Mouse (Mus musculus) intestine, embryonic 15.5 days (tissue): ENCODE measurements at regions not wholly inside any gene's neighbourhood (a gene's known extent, or its start where the extent isn't known, plus 50 kb on each side); places are given as distances from the start of the nearest gene placed in this dataset.

Source experiments
- ATAC-seq: fragments of 200-750 bp; cut with Nextera tagmentation; 2 replicates; pipeline ENCODE4 v1.8.0; 2017; ENCODE audit warnings: moderate TSS enrichment, moderate library complexity
- H3K27ac ChIP-seq: fragments of 300-500 bp; sonication (generic); 2 replicates; pipeline ENCODE4 v1.5.1; 2015; ENCODE audit warnings: mild to moderate bottlenecking, inconsistent platforms
- H3K27me3 ChIP-seq: fragments of 300-500 bp; sonication (generic); replicated peaks from 2 replicates; pipeline ENCODE4 v1.6.1; 2015; ENCODE audit warnings: inconsistent platforms
- H3K36me3 ChIP-seq: fragments of 300-500 bp; sonication (generic); 2 replicates; pipeline ENCODE4 v1.6.1; 2015; ENCODE audit warnings: inconsistent platforms
- H3K4me1 ChIP-seq: fragments of 300-500 bp; sonication (generic); replicated peaks from 2 replicates; pipeline ENCODE4 v1.6.1; 2015; ENCODE audit warnings: inconsistent platforms
- H3K4me2 ChIP-seq: fragments of 300-500 bp; sonication (generic); replicated peaks from 2 replicates; pipeline ENCODE4 v1.6.1; 2015; ENCODE audit warnings: mild to moderate bottlenecking, inconsistent platforms
- H3K4me3 ChIP-seq: fragments of 300-500 bp; sonication (generic); replicated peaks from 2 replicates; pipeline ENCODE4 v1.5.1; 2015; ENCODE audit warnings: inconsistent platforms
- H3K9ac ChIP-seq: fragments of 300-500 bp; sonication (generic); 2 replicates; pipeline ENCODE4 v1.6.1; 2015; ENCODE audit warnings: inconsistent platforms
- H3K9me3 ChIP-seq: fragments of 300-500 bp; sonication (generic); 2 replicates; pipeline ENCODE4 v1.6.1; 2016; ENCODE audit warnings: inconsistent platforms
- WGBS: fragments of 180-500 bp; shearing (Covaris S2); methylation state at CpG from one replicate; pipeline ENCODE4 v1.1.7; 2015; 5-methylcytosine and 5-hydroxymethylcytosine counted together

- H3K9me3 ChIP-seq, result no peaks in the 10 kb centered on the region
- no peak for ATAC-seq
- no peak overlapping the region for H3K27ac ChIP-seq
- no peak overlapping the region for H3K9ac ChIP-seq
- H3K4me3 ChIP-seq, result no peak overlapping the region
- no peaks in the 10 kb centered on the region for H3K27me3 ChIP-seq
- H3K36me3 ChIP-seq, result no peaks in the 10 kb centered on the region
- H3K4me1 ChIP-seq, result peaks cover 19% of the 10 kb centered on the region
- H3K4me2 ChIP-seq, result no peak overlapping the region
- WGBS, result 81% methylated on average over 5 of the region's 5 CpGs
These were observed 79.2 kb upstream of the Tbx3 start for GRCm38 (mm10) chr5:119591271-119591670.

- no peaks in the 10 kb centered on the region for H3K27me3 ChIP-seq
- H3K9me3 ChIP-seq, result no peaks in the 10 kb centered on the region
- no peak overlapping the region for H3K4me2 ChIP-seq
- H3K27ac ChIP-seq, result no peak overlapping the region
- WGBS, result 89% methylated on average over 10 of the region's 10 CpGs
- no peaks in the 10 kb centered on the region for H3K36me3 ChIP-seq
- ATAC-seq, result no peak
- peaks cover 14% of the 10 kb centered on the region for H3K4me1 ChIP-seq
- no peak overlapping the region for H3K9ac ChIP-seq
- no peak overlapping the region for H3K4me3 ChIP-seq
These were observed 77.6 kb upstream of the Tbx3 start for GRCm38 (mm10) chr5:119592891-119593290.

GRCm38 (mm10) chr5:119594541-119594940 is 75.9 kb upstream of the Tbx3 start:
- no peaks in the 10 kb centered on the region for H3K36me3 ChIP-seq
- H3K9me3 ChIP-seq, result no peaks in the 10 kb centered on the region
- no peaks in the 10 kb centered on the region for H3K27me3 ChIP-seq
- 0 out of 2 replicates have a peak, but pooled peaks cover 3% of the 10 kb centered on the region for H3K4me1 ChIP-seq
- ATAC-seq, result no peak
- WGBS, result 86% methylated on average over 8 of the region's 8 CpGs
- no peak overlapping the region for H3K27ac ChIP-seq
- no peak overlapping the region for H3K4me3 ChIP-seq
- H3K9ac ChIP-seq, result no peak overlapping the region
- H3K4me2 ChIP-seq, result no peak overlapping the region

- Histone ChIP-seq H3K36me3 (no peaks in the 10 kb centered on the region), H3K27me3 (no peaks in the 10 kb centered on the region), H3K4me1 (0 out of 2 replicates have a peak, but pooled peaks cover 3% of the 10 kb centered on the region), H3K9ac (no peak overlapping the region), H3K4me2 (no peak overlapping the region), H3K27ac (no peak overlapping the region), H3K4me3 (no peak overlapping the region), H3K9me3 (no peaks in the 10 kb centered on the region)
- 88% methylated on average over 19 of the region's 19 CpGs for WGBS
- no peak for ATAC-seq
These were observed 74.0 kb upstream of the Tbx3 start for GRCm38 (mm10) chr5:119596295-119596993.

- H3K27me3 ChIP-seq, result no peaks in the 10 kb centered on the region
- no peak overlapping the region for H3K27ac ChIP-seq
- H3K9me3 ChIP-seq, result no peaks in the 10 kb centered on the region
- H3K4me2 ChIP-seq, result no peak overlapping the region
- ATAC-seq, result no peak
- 0 out of 2 replicates have a peak, but pooled peaks cover 3% of the 10 kb centered on the region for H3K4me1 ChIP-seq
- WGBS, result 62% methylated on average over 8 of the region's 8 CpGs
- H3K4me3 ChIP-seq, result no peak overlapping the region
- no peaks in the 10 kb centered on the region for H3K36me3 ChIP-seq
- H3K9ac ChIP-seq, result no peak overlapping the region
These were observed 73.5 kb upstream of the Tbx3 start for GRCm38 (mm10) chr5:119596994-119597391.

- Histone ChIP-seq H3K4me2 (no peak overlapping the region), H3K4me3 (no peak overlapping the region), H3K4me1 (0 out of 2 replicates have a peak, but pooled peaks cover 3% of the 10 kb centered on the region), H3K9ac (no peak overlapping the region), H3K27me3 (no peaks in the 10 kb centered on the region), H3K27ac (no peak overlapping the region), H3K9me3 (no peaks in the 10 kb centered on the region), H3K36me3 (no peaks in the 10 kb centered on the region)
- 83% methylated on average over 3 of the region's 3 CpGs for WGBS
- ATAC-seq, result no peak
These were observed 72.9 kb upstream of the Tbx3 start for GRCm38 (mm10) chr5:119597530-119597929.

GRCm38 (mm10) chr5:119598166-119598565 is 72.3 kb upstream of the Tbx3 start:
- ATAC-seq, result no peak
- H3K27ac ChIP-seq, result no peak overlapping the region
- no peak overlapping the region for H3K4me3 ChIP-seq
- 0 out of 2 replicates have a peak, but pooled peaks cover 3% of the 10 kb centered on the region for H3K4me1 ChIP-seq
- no peaks in the 10 kb centered on the region for H3K36me3 ChIP-seq
- 67% methylated on average over 10 of the region's 10 CpGs for WGBS
- no peak overlapping the region for H3K4me2 ChIP-seq
- H3K9ac ChIP-seq, result no peak overlapping the region
- H3K27me3 ChIP-seq, result no peaks in the 10 kb centered on the region
- H3K9me3 ChIP-seq, result peaks cover 4% of the 10 kb centered on the region; the same call in 1 of the 2 replicates

GRCm38 (mm10) chr5:119601390-119601789 is 69.1 kb upstream of the Tbx3 start:
- Histone ChIP-seq H3K27me3 (no peaks in the 10 kb centered on the region), H3K9ac (no peak overlapping the region), H3K4me3 (no peak overlapping the region), H3K9me3 (peaks cover 4% of the 10 kb centered on the region; the same call in 1 of the 2 replicates), H3K36me3 (no peaks in the 10 kb centered on the region), H3K27ac (no peak overlapping the region), H3K4me1 (0 out of 2 replicates have a peak, but pooled peaks cover 3% of the 10 kb centered on the region), H3K4me2 (no peak overlapping the region)
- no peak for ATAC-seq
- WGBS, result 88% methylated on average over 5 of the region's 5 CpGs

- WGBS, result 47% methylated on average over 16 of the region's 16 CpGs
- H3K4me1 ChIP-seq, result 0 out of 2 replicates have a peak, but pooled peaks cover 3% of the 10 kb centered on the region
- no peak overlapping the region for H3K4me2 ChIP-seq
- no peak overlapping the region for H3K9ac ChIP-seq
- H3K9me3 ChIP-seq, result peaks cover 4% of the 10 kb centered on the region; the same call in 1 of the 2 replicates
- H3K4me3 ChIP-seq, result no peak overlapping the region
- H3K27me3 ChIP-seq, result no peaks in the 10 kb centered on the region
- no peaks in the 10 kb centered on the region for H3K36me3 ChIP-seq
- no peak for ATAC-seq
- H3K27ac ChIP-seq, result no peak overlapping the region
These were observed 68.5 kb upstream of the Tbx3 start for GRCm38 (mm10) chr5:119602001-119602400.

GRCm38 (mm10) chr5:119605444-119605843 is 65.0 kb upstream of the Tbx3 start:
- ATAC-seq, result no peak
- Histone ChIP-seq H3K4me1 (peaks cover 5% of the 10 kb centered on the region; the same call in 1 of the 2 replicates), H3K27ac (no peak overlapping the region), H3K4me2 (no peak overlapping the region), H3K27me3 (no peaks in the 10 kb centered on the region), H3K9me3 (peaks cover 4% of the 10 kb centered on the region; the same call in 1 of the 2 replicates), H3K36me3 (no peaks in the 10 kb centered on the region), H3K4me3 (no peak overlapping the region), H3K9ac (no peak overlapping the region)
- 58% methylated on average over 7 of the region's 7 CpGs for WGBS

GRCm38 (mm10) chr5:119613413-119613812 is 57.1 kb upstream of the Tbx3 start:
- Histone ChIP-seq H3K27me3 (no peaks in the 10 kb centered on the region), H3K4me1 (peaks cover 25% of the 10 kb centered on the region), H3K4me2 (no peak overlapping the region), H3K27ac (0 out of 2 replicates have a peak overlapping the region, but pooled peaks have one; percentile 17), H3K9ac (no peak overlapping the region), H3K4me3 (no peak overlapping the region), H3K9me3 (no peaks in the 10 kb centered on the region), H3K36me3 (no peaks in the 10 kb centered on the region)
- 0 out of 2 replicates have a peak, but pooled peaks have one; percentile 21 for ATAC-seq
- 28% methylated on average over 6 of the region's 6 CpGs for WGBS

GRCm38 (mm10) chr5:119613981-119614770 is 56.3 kb upstream of the Tbx3 start:
- Histone ChIP-seq H3K4me3 (no peak overlapping the region), H3K27me3 (no peaks in the 10 kb centered on the region), H3K9ac (no peak overlapping the region), H3K4me1 (peaks cover 20% of the 10 kb centered on the region), H3K4me2 (no peak overlapping the region), H3K36me3 (no peaks in the 10 kb centered on the region), H3K9me3 (no peaks in the 10 kb centered on the region), H3K27ac (no peak overlapping the region)
- 87% methylated on average over 10 of the region's 10 CpGs for WGBS
- no peak for ATAC-seq
